Mouse (Mus musculus) adrenal gland, postnatal 14 days (tissue): Measurements from ENCODE around the gene Krtap9-3. TPM values are rescaled to one million over a fixed set of nuclear protein-coding genes. Genes with fewer than 3 reads are reported as not detected.
"Not testable (repeated sequence)": the region's sequence is repeated elsewhere in the genome, so short reads cannot be mapped to it uniquely, and the experiment has no call there.

ENCODE experiments used
- DNase-seq: peaks from one replicate; pipeline ENCODE4 v3.0.0; 2021; ENCODE audit warnings: mixed read lengths
- long read RNA-seq, 2 experiments: library from polyadenylated mRNA; stranded (forward); transcript quantifications; one replicate each; pipeline ENCODE4 v2.0.0; 2021
- total RNA-seq: library from RNA; stranded (reverse); gene quantifications from 2 replicates; pipeline ENCODE4 v1.2.3, GENCODE M21; 2021

The Krtap9-3 gene
- not detected in 2 replicates for total RNA-seq
- long read RNA-seq, experiment 1: 0 reads
- long read RNA-seq, experiment 2: 0 reads

DNA sequence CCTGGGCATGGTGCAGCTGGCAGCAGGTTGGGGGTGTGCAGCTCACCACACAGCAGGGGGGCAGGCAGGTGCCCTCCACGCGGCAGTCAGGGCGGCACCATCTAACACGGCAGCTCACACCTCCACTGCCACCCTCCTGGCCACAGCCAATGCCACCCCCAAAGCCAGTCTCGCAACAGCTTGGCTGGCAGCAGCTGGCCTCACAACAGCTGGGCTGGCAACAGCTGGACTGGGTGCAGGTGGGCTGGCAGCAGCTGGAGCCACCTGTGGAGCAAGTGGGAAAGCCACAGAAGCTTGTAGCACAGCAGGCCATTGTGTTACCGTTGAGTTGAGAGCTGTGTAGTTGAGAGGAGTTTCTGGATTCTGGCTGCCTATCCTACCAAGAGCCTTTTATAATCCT lies at the start of gene Krtap9-3:
Gene Krtap9-3, minus strand, starts transcription at position 364 of the 400 bp plus-strand sequence.
- not testable (repeated sequence) for DNase-seq

DNA sequence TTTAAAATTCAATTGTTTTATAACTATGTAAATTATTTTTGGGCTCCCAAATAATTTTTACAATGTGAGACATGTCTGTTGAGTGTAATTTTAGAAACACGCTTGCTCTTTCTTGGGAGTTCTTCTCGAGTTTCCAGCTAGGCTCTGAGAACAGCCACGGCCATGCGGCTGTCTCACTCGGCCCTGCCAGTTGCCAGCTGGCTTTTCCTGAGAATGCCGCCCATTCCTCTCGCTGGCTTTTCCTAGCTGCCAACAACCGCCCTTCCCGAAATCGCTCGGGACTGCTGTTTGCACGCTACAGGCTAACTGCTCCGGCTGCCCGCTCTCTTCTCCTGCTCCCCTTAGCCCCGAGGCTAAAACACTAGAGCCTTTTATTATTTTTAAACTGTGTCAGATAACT lies 48.5 kb upstream of the Krtap9-3 start:
- no peak for DNase-seq

DNA sequence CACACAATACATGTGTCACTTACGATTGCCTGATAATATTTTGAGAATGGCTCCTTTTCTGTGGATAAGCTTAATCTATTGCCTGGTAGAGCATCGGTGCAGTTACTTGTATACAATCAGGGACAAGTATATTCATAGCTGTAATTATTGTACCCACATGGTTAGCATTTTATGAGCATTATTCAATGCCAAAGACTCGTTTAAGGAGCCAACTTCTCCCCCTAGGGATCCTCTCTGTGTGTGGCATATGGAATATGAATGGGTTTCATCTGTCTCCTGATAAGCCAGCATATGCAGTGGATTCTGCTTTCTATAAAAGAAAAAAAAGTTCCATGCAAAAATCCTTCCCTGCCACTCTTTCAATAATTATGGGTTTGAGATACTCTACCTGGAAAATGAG lies 46.4 kb upstream of the Krtap9-3 start:
- DNase-seq: no peak

- not testable (repeated sequence) for DNase-seq
These were observed 45.8 kb upstream of the Krtap9-3 start, which contains the start of gene Krtap4-7 for GRCm38 (mm10) chr11:99643635-99644139. Gene Krtap4-7, minus strand, starts transcription at chr11:99644089.

- no peak for DNase-seq
These were observed 43.0 kb upstream of the Krtap9-3 start for GRCm38 (mm10) chr11:99640926-99641325.

GRCm38 (mm10) chr11:99637086-99637485 lies 39.2 kb upstream of the Krtap9-3 start:
- DNase-seq: no peak

- DNase-seq: no peak
These were observed 36.8 kb upstream of the Krtap9-3 start, which contains the start of gene Krtap4-2 for GRCm38 (mm10) chr11:99634653-99635134. Gene Krtap4-2, minus strand, starts transcription at chr11:99635084.

GRCm38 (mm10) chr11:99633293-99633692 lies 35.4 kb upstream of the Krtap9-3 start:
- DNase-seq: no peak

DNA sequence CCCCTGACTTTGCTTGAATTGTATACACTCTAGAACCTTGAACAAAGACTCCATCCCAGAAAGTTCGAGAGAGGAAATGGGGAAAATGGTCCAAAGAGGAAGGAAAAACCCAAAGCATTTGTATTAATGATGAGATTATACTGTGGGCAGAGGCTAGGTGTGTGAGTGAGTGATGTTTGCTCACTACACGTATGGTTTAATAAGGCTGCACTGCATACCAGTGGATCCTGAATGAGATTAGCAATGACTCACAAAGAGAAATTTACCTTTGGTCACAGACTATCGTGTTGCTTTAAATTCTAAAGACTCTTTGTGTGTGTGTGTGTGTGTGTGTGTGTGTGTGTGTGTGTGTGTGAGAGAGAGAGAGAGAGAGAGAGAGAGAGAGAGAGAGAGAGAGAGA lies 33.0 kb upstream of the Krtap9-3 start:
- no peak for DNase-seq

- no peak for DNase-seq
These were observed 30.2 kb upstream of the Krtap9-3 start, which contains the start of gene Krtap4-1 for GRCm38 (mm10) chr11:99628138-99628537. Gene Krtap4-1, minus strand, starts transcription at chr11:99628238.

- no peak for DNase-seq
These were observed 22.4 kb upstream of the Krtap9-3 start, which contains the start of gene Gm11562 for GRCm38 (mm10) chr11:99620335-99620734. Gene Gm11562, minus strand, starts transcription at chr11:99620435.

DNA sequence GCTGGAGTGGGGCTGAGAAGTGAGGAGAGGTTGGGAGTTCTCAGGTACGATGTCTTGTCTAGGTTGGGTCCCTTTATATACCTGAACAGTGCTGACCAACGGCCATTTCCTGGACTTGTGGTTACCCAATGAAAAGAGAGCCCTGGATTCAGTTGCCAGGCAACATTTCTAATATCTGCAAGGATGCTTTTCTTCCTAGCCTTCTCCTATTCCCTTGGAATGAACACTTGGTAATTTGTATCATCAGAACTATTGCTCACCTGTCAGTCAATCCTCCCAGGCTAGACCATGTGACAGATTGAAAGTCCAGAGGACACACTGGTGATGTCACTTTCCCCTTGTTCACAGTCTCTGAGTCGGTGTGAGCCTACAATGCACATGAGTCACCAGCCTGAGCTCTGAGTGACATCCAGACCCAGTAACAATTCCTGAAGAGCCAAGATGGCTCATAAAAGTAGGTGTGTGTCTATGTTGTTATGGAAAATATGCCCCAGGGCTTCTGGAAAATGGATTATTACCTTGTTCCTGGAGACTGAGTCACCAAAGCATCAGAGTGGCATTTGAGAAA lies 17.0 kb upstream of the Krtap9-3 start, which contains the start of gene Krtap2-4:
Gene Krtap2-4, minus strand, starts transcription at position 51 of the 568 bp plus-strand sequence.
- no peak for DNase-seq

DNA sequence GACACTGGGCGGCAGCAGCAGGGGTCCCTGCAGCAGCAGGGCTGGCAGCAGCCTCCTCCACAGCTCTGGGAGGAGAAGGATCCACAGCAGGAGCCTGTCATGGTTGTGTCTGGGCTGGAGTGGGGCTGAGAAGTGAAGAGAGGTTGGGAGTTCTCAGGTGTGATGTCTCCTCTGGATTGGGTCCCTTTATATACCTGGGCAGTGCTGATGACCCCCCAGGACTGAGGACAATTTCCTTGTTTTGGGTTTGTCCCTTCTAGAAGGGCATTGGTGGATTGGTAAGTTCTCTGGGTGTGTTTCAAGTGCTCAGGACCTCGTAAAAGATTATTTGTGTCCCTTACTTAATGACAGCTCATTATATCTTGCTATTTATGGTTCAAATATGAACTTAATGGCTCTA lies 12.2 kb upstream of the Krtap9-3 start, which contains the start of gene Gm11937:
Gene Gm11937, minus strand, starts transcription at position 101 of the 400 bp plus-strand sequence.
- DNase-seq: not testable (repeated sequence)

GRCm38 (mm10) chr11:99609126-99609525 lies 11.2 kb upstream of the Krtap9-3 start:
- DNase-seq: no peak

- DNase-seq: not testable (repeated sequence)
These were observed 5.3 kb upstream of the Krtap9-3 start, which contains the start of gene Gm11938 for GRCm38 (mm10) chr11:99603208-99603607. Gene Gm11938, minus strand, starts transcription at chr11:99603308.

DNA sequence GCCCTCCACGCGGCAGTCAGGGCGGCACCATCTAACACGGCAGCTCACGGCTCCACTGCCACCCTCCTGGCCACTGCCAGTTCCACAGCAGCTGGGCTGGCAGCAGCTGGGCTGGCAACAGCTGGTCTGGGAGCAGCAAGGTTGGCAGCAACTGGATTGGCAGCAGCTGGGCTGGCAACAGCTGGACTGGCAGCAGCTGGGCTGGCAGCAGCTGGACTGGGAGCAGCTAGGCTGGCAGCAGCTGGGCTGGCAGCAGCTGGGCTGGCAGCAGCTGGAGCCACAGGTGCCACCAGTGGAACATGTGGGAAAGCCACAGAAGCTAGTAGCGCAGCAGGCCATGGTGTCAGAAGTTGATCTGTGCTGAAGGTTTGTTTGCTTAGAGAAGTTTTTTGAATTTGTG lies 6.9 kb downstream of the Krtap9-3 start, which contains the start of gene Krtap1-3:
Gene Krtap1-3, minus strand, starts transcription at position 359 of the 400 bp plus-strand sequence.
- no peak for DNase-seq

GRCm38 (mm10) chr11:99585096-99585495 lies 12.8 kb downstream of the Krtap9-3 start:
- DNase-seq: no peak

GRCm38 (mm10) chr11:99583245-99583704 lies 14.6 kb downstream of the Krtap9-3 start, which contains the start of gene Krtap1-4:
Gene Krtap1-4, minus strand, starts transcription at chr11:99583654.
- DNase-seq: no peak

GRCm38 (mm10) chr11:99581564-99581963 lies 16.3 kb downstream of the Krtap9-3 start:
- DNase-seq: no peak

GRCm38 (mm10) chr11:99581051-99581450 lies 16.9 kb downstream of the Krtap9-3 start:
- no peak for DNase-seq

GRCm38 (mm10) chr11:99580636-99581035 lies 17.3 kb downstream of the Krtap9-3 start, which contains the start of gene Krtap1-5:
Gene Krtap1-5, minus strand, starts transcription at chr11:99581016.
- DNase-seq: no peak

DNA sequence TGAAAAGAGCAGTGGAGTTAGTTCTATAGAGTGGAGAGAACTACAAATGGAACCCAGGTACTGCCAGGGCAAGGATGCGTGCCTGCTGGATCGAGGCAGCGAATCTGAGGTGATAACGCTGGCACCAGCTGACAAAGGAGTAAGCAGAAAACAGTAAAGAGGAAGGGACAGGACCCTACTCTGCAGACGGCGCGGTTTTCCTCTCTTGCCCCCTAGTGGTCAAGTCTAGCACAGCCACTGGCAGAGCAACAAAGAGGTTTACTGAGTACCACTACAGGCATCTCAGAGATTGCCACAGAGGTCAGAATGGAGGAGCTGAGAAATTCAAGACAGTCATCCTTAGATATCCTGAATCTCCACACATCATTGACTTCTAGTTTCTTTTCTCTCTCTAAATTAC lies 23.8 kb downstream of the Krtap9-3 start:
- peak; percentile 79 for DNase-seq

GRCm38 (mm10) chr11:99573164-99573563 lies 24.7 kb downstream of the Krtap9-3 start:
- DNase-seq: no peak
